Mouse (Mus musculus): ENCODE results near the gene Cabp2.
"Not testable (repeated sequence)": the region's sequence is repeated elsewhere in the genome, so short reads cannot be mapped to it uniquely, and the experiment has no call there.

The Cabp2 gene

GRCm38 (mm10) chr19:4122411-4123370 is 41.3 kb downstream of the Cabp2 start:
- DNase-seq (ENCODE audit: low spot score in 2 of 2): no peak

- DNase-seq (ENCODE audit: low spot score in 2 of 2): no peak
Observed at GRCm38 (mm10) chr19:4124432-4124831, 43.1 kb downstream of the Cabp2 start.

GRCm38 (mm10) chr19:4125268-4125667 is 43.9 kb downstream of the Cabp2 start:
- DNase-seq (ENCODE audit: low spot score in 2 of 2): not testable (repeated sequence)

GRCm38 (mm10) chr19:4125741-4126696 is 44.6 kb downstream of the Cabp2 start, which contains the start of gene Aip:
TSS of gene Aip (minus strand) at chr19:4125858.
- DNase-seq (ENCODE audit: low spot score in 2 of 2): peak; percentile 96 to 99

- peak; percentile 62 to 65 for DNase-seq (ENCODE audit: low spot score in 2 of 2)
Observed at GRCm38 (mm10) chr19:4126759-4127495, 45.5 kb downstream of the Cabp2 start.

GRCm38 (mm10) chr19:4129462-4129861 is 48.1 kb downstream of the Cabp2 start:
- DNase-seq (ENCODE audit: low spot score in 2 of 2): no peak

- no peak for DNase-seq (ENCODE audit: low spot score in 2 of 2)
Observed at GRCm38 (mm10) chr19:4130106-4130505, 48.7 kb downstream of the Cabp2 start.

GRCm38 (mm10) chr19:4131075-4131474 is 49.7 kb downstream of the Cabp2 start:
- DNase-seq (ENCODE audit: low spot score in 2 of 2): no peak

- DNase-seq (ENCODE audit: low spot score in 2 of 2): no peak
Observed at GRCm38 (mm10) chr19:4131768-4132167, 50.4 kb downstream of the Cabp2 start.

GRCm38 (mm10) chr19:4134354-4134753 is 53.0 kb downstream of the Cabp2 start:
- DNase-seq (ENCODE audit: low spot score in 2 of 2): no peak

GRCm38 (mm10) chr19:4135229-4135962 is 54.0 kb downstream of the Cabp2 start:
- DNase-seq (ENCODE audit: low spot score in 2 of 2): not testable (repeated sequence)

GRCm38 (mm10) chr19:4135963-4136345 is 54.6 kb downstream of the Cabp2 start:
- not testable (repeated sequence) for DNase-seq (ENCODE audit: low spot score in 2 of 2)

- DNase-seq (ENCODE audit: low spot score in 2 of 2): no peak
Observed at GRCm38 (mm10) chr19:4136463-4136862, 55.1 kb downstream of the Cabp2 start.
